Mouse (Mus musculus) neural tube, embryonic 10.5 days (tissue): ENCODE data around the gene 1810009A15Rik.
A peak's percentile ranks its signal among the peaks of the same experiment; 100 is the strongest.
"Not testable (repeated sequence)": the region's sequence is repeated elsewhere in the genome, so short reads cannot be mapped to it uniquely, and the experiment has no call there.

Experiments
- DNase-seq: peaks from one replicate; pipeline ENCODE4 v3.0.0-alpha.2; 2017; ENCODE audit warnings: low spot score; ENCODE audit errors: extremely low spot score

The 1810009A15Rik gene

GRCm38 (mm10) chr19:8888511-8889385, at the start of gene 1810009A15Rik, which contains the start of gene Gm49416:
1810009A15Rik (plus strand) TSS chr19:8888853.
Gm49416 (plus strand) TSS chr19:8888926.
- peak; percentile 95 for DNase-seq

DNA sequence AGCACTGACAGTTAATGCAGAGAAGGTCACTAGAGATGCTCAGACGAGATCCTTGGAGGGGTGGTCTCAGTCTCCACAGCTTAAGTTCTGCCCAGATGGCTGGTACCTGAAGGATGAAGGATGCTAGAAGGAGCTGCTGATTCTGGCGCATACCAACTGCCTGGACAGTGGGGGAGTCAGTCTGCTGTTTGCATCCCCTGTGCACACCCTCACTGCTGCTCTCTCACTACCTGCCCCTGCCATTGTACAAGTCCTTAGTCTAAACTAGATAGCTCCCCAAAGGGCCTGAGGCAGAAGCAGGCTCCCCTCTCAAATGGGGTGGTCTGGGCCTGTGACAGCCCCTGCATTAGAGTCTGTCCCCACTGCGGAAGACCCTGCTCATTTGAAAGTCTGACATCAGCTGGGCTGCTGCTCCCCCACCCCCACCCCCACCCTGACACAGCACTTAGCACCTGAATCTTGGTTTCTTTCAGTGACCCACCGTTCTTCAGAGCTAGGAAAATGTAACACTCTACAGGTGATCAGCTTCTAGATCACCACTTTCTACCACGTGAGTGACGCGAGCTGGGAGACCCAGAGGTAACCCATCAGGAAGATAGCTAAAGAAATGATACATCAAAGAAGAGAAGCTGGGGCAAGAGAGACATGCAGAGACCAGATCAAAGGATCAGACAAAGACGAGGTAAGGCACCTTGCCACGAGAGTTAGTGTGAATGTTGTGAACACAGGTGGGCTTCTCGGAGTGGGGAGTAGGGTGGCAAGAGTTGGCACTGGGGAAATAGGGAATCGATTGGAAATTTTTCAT, 49.3 kb upstream of the 1810009A15Rik start, which contains the start of gene Gng3:
Gene Gng3 (minus strand): TSS at position 92 of the 805 bp plus-strand sequence.
- no peak for DNase-seq

GRCm38 (mm10) chr19:8839908-8840791, 48.5 kb upstream of the 1810009A15Rik start:
- DNase-seq, result no peak

GRCm38 (mm10) chr19:8841012-8841411, 47.6 kb upstream of the 1810009A15Rik start:
- no peak for DNase-seq

GRCm38 (mm10) chr19:8842961-8843360, 45.7 kb upstream of the 1810009A15Rik start:
- DNase-seq, result no peak

DNA sequence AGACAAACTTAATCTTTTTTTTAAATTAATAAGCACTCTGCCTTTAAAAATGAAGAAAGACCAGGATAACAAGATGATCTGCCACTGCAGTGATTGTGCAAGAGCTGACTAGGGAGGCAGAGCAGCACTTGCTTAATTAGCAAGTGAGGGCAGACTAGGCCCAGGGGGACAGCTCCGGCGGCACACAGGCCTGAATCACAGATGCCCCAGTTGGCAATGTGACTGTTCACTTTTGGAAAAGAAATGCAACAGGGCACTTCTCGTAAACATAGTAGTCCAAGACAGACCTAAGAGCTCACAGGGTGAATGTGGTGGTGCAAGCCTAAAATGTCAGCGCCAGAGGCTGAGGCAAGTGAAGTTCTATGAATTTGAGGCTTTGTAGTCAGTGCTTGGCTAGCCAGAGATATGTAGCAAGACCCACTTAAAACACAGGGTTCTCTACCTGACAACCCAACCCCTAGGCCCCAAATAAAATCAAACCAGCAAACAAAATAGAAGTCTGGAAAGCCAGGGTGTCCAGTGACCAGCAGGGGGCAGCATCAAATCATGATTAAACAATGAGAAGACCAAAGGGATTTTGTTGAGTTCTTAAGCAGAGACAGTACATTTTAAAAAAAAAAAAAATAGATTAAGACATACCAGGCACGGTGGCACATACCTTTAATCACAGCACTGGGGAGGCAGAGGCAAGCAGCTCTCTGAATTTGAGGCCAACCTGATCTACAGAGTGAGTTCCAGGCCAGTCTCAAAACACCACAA, 44.1 kb upstream of the 1810009A15Rik start:
- DNase-seq, result peak; percentile 70

- no peak for DNase-seq
These were observed 40.3 kb upstream of the 1810009A15Rik start for GRCm38 (mm10) chr19:8848356-8848755.

DNA sequence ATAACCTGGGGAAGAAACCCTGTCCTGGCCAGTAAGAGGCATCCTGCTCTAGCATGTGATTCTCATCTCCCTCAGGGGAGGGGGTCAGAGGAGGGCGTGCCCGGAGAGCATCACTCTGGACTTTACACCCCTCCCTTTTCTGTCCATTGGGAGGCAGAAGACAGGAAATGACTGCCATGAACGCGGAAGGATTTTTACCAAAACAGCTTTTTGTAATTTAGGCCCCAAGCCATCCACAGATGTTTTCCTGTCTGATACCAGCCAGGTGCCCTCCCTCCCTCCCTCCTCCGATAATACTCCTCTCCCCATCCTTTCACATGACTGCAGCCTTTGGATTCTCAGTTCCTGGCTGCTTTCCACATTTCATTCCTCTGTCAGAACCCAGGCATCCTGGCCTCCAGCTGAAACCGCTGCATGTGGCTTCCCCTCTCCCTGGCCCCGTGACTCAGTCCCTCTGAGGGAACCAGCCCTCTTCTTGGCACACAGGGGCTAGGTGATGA, 38.2 kb upstream of the 1810009A15Rik start, which contains the start of gene Lrrn4cl:
Gene Lrrn4cl (plus strand): TSS at position 367 of the 500 bp plus-strand sequence.
- DNase-seq, result no peak

- no peak for DNase-seq
These were observed 37.0 kb upstream of the 1810009A15Rik start for GRCm38 (mm10) chr19:8851639-8852038.

DNA sequence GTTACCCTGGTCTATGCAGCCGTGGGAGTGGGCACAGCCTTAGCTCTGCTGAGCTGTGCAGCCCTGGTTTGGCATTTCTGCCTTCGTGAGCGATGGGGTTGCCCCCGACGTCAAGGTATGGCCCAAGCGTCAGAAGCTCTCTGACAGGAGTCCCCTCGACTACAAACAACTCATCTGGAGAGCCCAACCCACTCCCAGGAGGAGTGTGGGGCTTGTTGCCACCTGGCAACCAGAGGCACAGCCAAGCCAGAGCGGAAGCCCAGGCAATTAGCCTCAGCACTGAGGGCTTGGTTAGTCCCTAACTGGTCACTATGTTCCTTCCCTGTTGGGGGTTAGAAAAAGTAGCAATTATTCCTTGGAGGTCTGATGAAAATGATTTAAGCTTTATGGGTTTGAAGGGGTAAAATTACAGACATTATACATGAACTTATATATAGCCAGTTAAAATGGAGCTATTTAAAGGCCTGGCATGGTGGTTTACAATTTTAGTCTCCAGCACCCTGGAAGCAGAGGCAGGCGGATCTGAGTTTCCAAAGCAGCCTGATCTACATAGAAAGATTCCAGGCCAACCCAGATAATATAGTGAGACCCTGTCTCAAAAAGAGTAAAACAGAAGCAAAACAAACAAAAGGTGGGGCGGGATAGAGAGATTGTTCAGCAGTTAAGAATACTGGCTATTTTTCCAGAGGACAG, 36.3 kb upstream of the 1810009A15Rik start:
- no peak for DNase-seq

DNA sequence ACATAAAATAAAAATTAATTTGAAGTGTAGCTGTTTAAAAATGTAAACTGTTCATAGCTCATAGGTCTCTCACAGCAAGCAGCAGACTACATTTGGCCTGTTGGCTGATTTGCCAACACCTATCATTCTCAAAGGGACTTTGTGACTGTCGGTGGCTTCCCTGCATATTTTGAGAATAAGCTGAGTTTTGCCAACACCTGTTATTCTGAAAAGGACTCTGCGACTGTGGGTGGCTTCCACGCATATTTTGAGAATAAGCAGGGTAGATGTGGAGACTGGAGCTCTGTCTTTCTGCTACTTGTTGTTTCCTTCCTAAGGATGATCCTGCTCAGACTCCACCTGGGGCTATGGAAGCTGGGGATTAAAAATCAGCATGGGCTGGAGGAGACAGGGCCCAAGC, 35.5 kb upstream of the 1810009A15Rik start:
- DNase-seq, result no peak

GRCm38 (mm10) chr19:8857689-8858088, 31.0 kb upstream of the 1810009A15Rik start:
- no peak for DNase-seq

GRCm38 (mm10) chr19:8859018-8859417, 29.6 kb upstream of the 1810009A15Rik start:
- peak; percentile 23 for DNase-seq

- no peak for DNase-seq
These were observed 24.4 kb upstream of the 1810009A15Rik start for GRCm38 (mm10) chr19:8864265-8864664.

DNA sequence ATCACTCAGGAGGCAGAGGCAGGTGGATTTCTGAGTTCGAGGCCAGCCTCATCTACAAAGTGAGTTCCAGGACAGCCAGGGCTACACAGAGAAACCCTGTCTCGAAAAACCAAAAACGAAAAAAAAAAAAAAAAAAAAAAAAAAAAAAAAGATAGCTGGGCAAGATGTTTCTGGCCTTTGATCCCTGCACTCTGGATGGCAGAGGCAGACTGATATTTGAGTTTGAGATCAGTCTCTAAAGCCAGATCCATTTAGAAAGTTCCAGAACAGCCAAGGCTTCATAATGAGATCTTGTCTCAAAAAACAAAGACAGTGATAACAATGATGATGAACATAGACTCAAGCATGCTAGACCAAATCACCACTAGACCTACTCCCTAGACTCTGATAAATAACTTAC, 18.3 kb upstream of the 1810009A15Rik start:
- not testable (repeated sequence) for DNase-seq

GRCm38 (mm10) chr19:8870838-8871237, 17.8 kb upstream of the 1810009A15Rik start:
- DNase-seq, result no peak

- DNase-seq, result peak; percentile 95
These were observed 17.1 kb upstream of the 1810009A15Rik start, which contains the start of gene Ubxn1 for GRCm38 (mm10) chr19:8871267-8872186. Ubxn1 (plus strand) TSS chr19:8871496.

- DNase-seq, result no peak
These were observed 16.3 kb upstream of the 1810009A15Rik start for GRCm38 (mm10) chr19:8872266-8872840.
